Mouse (Mus musculus) midbrain, embryonic 15.5 days (tissue): ENCODE results near the gene St8sia2. TPM values are rescaled to one million over a fixed set of nuclear protein-coding genes. Genes with fewer than 3 reads are reported as not detected.

Experiments used
- ATAC-seq: fragments of 200-750 bp; cut with Nextera tagmentation; replicated peaks from 2 replicates; pipeline ENCODE4 v1.8.0; 2017; ENCODE audit warnings: moderate TSS enrichment
- H3K27ac ChIP-seq: fragments of 300-500 bp; sonication (generic); 2 replicates; pipeline ENCODE4 v1.5.1; 2015; ENCODE audit warnings: mild to moderate bottlenecking, inconsistent platforms
- H3K27me3 ChIP-seq: fragments of 300-500 bp; sonication (generic); replicated peaks from 2 replicates; pipeline ENCODE4 v1.6.1; 2015; ENCODE audit warnings: inconsistent platforms
- H3K36me3 ChIP-seq: fragments of 300-500 bp; sonication (generic); replicated peaks from 2 replicates; pipeline ENCODE4 v1.6.1; 2015; ENCODE audit warnings: inconsistent platforms
- H3K4me1 ChIP-seq: fragments of 300-500 bp; sonication (generic); 2 replicates; pipeline ENCODE4 v1.6.1; 2015; ENCODE audit warnings: inconsistent platforms
- H3K4me2 ChIP-seq: fragments of 300-500 bp; sonication (generic); 2 replicates; pipeline ENCODE4 v1.6.1; 2015; ENCODE audit warnings: inconsistent platforms, mild to moderate bottlenecking, moderate library complexity
- H3K4me3 ChIP-seq: fragments of 300-500 bp; sonication (generic); 2 replicates; pipeline ENCODE4 v1.5.1; 2015; ENCODE audit warnings: mild to moderate bottlenecking, inconsistent platforms
- H3K9ac ChIP-seq: fragments of 300-500 bp; sonication (generic); 2 replicates; pipeline ENCODE4 v1.6.1; 2015; ENCODE audit warnings: mild to moderate bottlenecking, inconsistent platforms
- H3K9me3 ChIP-seq: fragments of 300-500 bp; sonication (generic); 2 replicates; pipeline ENCODE4 v1.6.1; 2016; ENCODE audit warnings: inconsistent platforms
- WGBS: fragments of 180-500 bp; shearing (Covaris S2); methylation state at CpG from one replicate; pipeline ENCODE4 v1.1.7; 2015; ENCODE audit warnings: mixed read lengths; 5-methylcytosine and 5-hydroxymethylcytosine counted together
- polyA plus RNA-seq: library from polyadenylated mRNA; unstranded; fragments of >200 nt; fragmentation: Nextera tagmentation; extraction: Ambion mirVana; gene quantifications from 2 replicates; pipeline ENCODE4 v1.2.1, GENCODE M21; 2015

The St8sia2 gene
- polyA plus RNA-seq: 110 and 116 TPM in 2 replicates

DNA sequence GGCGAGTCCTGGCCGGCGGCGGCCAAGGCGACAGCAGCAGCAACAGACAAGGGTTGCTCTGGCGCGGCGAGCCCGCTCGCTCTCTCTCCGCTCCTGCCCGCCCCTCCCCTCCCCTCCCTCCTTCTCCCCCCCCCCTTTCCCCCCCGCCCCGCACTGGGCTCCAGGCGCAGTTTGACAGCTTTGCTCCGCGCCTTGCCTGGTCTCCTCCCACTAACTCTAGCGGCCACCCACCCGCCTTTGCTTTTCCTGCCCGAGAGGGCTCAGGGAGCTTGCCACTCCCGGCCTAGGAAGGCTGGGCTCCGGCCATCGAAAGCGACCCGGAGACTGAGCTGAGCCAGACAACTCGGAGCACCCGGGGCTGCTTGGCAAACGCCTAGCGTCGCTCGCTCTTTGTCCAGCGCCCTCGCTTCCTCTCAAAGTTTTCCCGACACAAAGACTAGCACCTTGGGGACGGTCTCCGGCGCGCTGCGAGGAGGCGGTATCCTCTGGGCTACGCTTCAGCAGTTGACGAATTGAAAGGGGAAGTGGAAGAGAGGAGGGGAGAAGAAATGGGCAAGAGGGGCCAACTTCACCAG, at the start of gene St8sia2:
TSS of gene St8sia2 (minus strand) at position 90 of the 575 bp plus-strand sequence.
- Histone ChIP-seq H3K27ac (peak within 1 kb of the TSS; percentile 99), H3K27me3 (no peaks in the 10 kb centered on the region), H3K4me1 (peaks cover 40% of the 10 kb centered on the region), H3K4me2 (peak within 1 kb of the TSS; percentile 74), H3K9ac (peak within 1 kb of the TSS; percentile 100), H3K4me3 (peak within 1 kb of the TSS; percentile 99), H3K36me3 (no peaks in the 10 kb centered on the region), H3K9me3 (no peaks in the 10 kb centered on the region)
- WGBS: under 1% methylated on average over 34 of the region's 42 CpGs
- peak; percentile 88 for ATAC-seq

DNA sequence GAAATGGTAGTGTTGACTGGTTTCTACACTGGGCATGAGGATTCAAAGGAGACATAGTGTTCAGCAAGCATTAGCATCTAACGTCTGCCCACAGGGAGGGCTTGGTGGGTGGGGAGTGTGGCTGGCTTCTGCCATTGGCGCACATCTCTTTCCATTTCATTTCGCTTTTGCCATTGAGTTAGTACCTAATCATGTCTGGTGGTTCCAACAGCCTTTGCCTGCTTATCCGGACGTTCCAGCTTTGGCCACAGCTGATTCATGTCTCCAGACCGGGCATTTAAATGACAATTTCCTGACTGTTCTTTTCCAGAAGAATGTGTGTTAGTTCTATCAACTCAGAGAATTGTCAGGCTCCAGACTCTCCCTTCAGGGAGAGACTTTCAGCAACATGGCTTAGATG, 47.6 kb upstream of the St8sia2 start:
- Histone ChIP-seq H3K36me3 (no peaks in the 10 kb centered on the region), H3K4me2 (no peak overlapping the region), H3K4me1 (no peaks in the 10 kb centered on the region), H3K9ac (no peak overlapping the region), H3K27ac (no peak overlapping the region), H3K4me3 (no peak overlapping the region), H3K27me3 (no peaks in the 10 kb centered on the region), H3K9me3 (no peaks in the 10 kb centered on the region)
- WGBS: 96% methylated on average over 6 of the region's 6 CpGs
- no peak for ATAC-seq

DNA sequence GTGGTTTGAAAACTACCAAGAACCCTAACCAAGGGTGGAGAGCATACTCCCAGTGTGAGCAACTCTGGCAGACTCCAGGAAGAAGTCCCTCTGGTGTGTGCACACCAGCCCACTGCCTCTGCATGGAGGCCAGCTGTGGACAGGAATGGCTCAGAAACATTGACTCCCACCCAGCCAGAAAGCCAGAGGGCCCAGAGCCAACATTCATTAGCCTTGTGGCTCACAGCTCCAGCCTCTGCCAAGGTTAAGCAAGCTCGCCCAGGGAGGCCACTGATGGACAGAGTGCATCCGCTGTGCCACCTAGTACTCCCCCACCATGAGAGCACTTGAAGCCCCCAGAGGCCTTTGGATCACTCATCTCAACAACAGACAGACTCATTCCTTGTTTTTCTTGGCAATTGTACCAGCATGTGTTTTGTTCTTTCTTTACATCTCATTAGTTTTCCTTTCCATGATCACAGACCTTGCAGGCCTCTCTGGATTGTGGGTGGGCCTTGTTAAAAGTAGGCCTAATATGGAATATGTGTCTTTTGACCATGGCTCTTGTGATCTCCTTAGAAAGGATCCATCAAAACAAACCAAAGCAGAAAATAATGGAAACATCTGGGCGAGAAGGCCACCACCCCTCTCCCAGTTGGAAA, 46.9 kb upstream of the St8sia2 start:
- Histone ChIP-seq H3K9ac (no peak overlapping the region), H3K4me2 (no peak overlapping the region), H3K27me3 (no peaks in the 10 kb centered on the region), H3K4me3 (no peak overlapping the region), H3K9me3 (no peaks in the 10 kb centered on the region), H3K4me1 (no peaks in the 10 kb centered on the region), H3K36me3 (no peaks in the 10 kb centered on the region), H3K27ac (no peak overlapping the region)
- WGBS: 86% methylated on average over 3 of the region's 3 CpGs
- ATAC-seq: no peak

DNA sequence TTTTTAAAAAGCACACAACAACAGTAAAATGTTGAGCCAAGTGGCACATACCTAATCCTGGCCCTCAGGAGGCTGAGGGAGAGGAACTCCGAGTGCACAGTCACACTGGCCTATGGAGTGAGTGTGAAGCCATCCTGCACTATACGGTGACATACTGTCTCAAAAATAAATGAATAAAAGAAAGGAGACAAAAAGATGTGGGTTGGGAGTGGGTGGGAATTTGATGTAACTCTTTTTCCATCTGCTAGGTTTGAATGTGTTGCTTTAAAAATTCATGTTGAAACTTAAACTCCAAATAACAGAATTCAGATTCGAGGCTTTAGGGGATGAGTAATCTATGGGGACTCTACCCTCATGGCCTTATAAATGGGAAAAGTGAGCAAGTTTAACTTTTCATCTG, 46.2 kb upstream of the St8sia2 start:
- WGBS: 80% methylated on average over 3 of the region's 3 CpGs

DNA sequence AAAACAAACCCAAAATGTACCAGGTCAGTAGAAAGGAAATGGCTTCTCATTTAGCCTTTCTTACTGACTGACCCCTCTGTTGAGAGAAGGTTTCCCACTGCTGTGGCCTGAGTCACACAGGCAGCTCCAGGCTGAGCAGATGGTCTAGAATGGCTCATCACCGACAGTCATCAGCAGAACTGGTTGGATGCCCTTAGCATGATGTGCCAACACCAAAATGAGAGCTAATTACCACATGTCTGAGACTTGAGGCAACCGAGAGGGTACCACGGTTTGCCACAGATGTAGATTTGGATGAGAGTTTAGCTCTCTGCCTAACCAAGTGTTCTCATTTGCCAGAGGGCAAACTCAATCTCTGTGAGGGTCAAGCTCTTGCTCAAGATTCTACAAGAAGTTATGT, 42.3 kb upstream of the St8sia2 start:
- Histone ChIP-seq H3K4me1 (no peaks in the 10 kb centered on the region), H3K4me2 (no peak overlapping the region)
- WGBS: 93% methylated on average over 3 of the region's 3 CpGs

More for the DNA sequence above, 46.2 kb upstream of the St8sia2 start:
- no peak overlapping the region for H3K4me2 ChIP-seq
- no peak overlapping the region for H3K4me3 ChIP-seq
- no peak overlapping the region for H3K27ac ChIP-seq
- no peaks in the 10 kb centered on the region for H3K36me3 ChIP-seq
- H3K9ac ChIP-seq: no peak overlapping the region
- H3K4me1 ChIP-seq: no peaks in the 10 kb centered on the region
- H3K9me3 ChIP-seq: no peaks in the 10 kb centered on the region
- H3K27me3 ChIP-seq: no peaks in the 10 kb centered on the region
- ATAC-seq: no peak

DNA sequence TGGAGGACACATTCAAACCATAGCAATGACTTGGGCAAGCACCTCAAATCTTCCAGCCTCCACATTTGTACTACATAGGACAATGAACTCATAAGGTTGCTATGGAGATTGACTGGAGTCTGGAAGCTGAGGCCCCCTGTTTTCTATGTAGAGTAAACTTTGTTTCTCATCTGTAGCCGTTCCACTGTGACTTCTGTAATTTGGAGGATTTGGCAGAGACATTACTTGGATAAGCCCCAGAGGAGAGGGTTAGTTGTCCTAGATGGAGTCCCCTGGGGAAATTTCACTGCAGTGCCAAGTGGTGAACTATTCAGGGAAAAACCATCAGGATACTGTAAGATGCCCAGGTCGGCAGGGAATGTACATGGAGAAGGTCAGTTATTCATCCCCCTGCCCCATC, 34.1 kb upstream of the St8sia2 start:
- no peak for ATAC-seq
- 57% methylated on average over 2 of the region's 2 CpGs for WGBS

More for the DNA sequence above, 42.3 kb upstream of the St8sia2 start:
- Histone ChIP-seq H3K9me3 (no peaks in the 10 kb centered on the region), H3K9ac (no peak overlapping the region), H3K4me3 (no peak overlapping the region), H3K27me3 (no peaks in the 10 kb centered on the region), H3K36me3 (no peaks in the 10 kb centered on the region), H3K27ac (no peak overlapping the region)
- no peak for ATAC-seq

DNA sequence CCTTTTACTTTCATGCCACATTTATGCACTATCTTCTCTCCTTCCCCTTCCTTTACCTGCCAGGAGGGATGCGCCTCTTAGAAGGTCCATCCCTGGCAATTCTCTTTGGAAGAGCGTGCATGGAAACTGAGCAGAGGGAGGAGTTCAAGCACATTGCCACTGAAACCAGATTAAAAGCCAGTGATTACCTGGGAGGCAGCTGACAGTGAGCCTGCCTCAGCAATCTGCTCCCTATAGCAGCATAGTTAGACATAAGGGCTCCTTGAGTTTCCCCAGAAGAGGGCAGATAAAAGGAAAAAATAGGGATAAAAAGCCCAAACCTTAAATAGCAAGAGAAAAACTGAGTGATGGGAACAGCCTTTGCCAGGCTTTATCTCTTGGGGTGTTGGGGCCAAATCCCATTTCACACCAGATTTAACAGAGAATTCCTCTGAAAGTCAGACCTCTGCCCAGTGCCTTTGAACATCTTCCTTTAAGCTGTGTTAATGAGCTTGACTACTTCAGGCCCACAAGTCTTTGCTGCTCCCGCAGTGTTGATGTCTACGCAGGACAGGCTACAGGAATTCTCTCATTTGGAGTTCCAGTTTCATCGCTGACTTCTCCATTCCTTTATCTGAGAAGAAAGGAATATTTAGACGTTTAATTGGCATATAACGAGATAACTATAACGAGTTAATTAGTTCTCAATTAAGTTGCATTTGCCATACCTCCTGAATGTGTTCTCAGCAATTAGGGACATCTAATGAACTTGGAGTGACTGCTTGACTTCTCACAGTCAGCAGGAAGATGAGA, 31.9 kb upstream of the St8sia2 start:
- Histone ChIP-seq H3K4me3 (no peak overlapping the region), H3K9me3 (no peaks in the 10 kb centered on the region), H3K36me3 (no peaks in the 10 kb centered on the region), H3K4me1 (peaks cover 12% of the 10 kb centered on the region), H3K9ac (no peak overlapping the region), H3K27ac (no peak overlapping the region), H3K27me3 (no peaks in the 10 kb centered on the region), H3K4me2 (no peak overlapping the region)
- 0 out of 2 replicates have a peak, but pooled peaks have one; percentile 39 for ATAC-seq
- 40% methylated on average over 8 of the region's 8 CpGs for WGBS

More for the DNA sequence above, 34.1 kb upstream of the St8sia2 start:
- Histone ChIP-seq H3K36me3 (no peaks in the 10 kb centered on the region), H3K4me2 (no peak overlapping the region), H3K9me3 (no peaks in the 10 kb centered on the region), H3K4me3 (no peak overlapping the region), H3K27me3 (no peaks in the 10 kb centered on the region), H3K9ac (no peak overlapping the region), H3K27ac (no peak overlapping the region), H3K4me1 (peaks cover 12% of the 10 kb centered on the region)

DNA sequence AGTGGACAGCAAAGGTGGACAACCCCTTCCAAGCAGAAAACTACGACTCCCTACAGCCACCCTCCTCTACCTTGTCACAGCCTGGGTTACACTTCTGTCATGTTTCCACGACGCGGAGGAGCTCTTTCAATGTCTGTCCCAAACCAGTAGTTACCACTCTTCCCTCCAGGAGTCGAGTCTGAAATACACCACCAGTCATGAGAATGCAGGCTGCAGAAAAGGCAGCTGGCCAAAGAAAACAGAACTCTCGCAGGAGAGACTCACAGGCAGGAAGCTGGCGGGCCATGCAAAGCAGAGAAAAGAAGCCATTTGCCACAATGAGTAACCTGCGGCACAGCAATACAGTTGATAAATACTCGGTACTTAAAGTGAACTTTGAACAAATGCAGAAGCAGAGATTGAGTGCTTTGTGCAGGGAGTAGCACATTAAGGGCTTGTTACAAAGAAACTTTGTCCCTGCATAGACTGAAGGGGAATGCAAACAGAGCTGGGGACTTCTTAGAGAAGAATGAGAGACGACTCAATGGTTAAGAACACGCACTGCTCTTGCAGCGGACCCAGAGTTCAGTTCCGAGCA, 30.2 kb upstream of the St8sia2 start:
- Histone ChIP-seq H3K27ac (no peak overlapping the region), H3K4me3 (no peak overlapping the region), H3K36me3 (no peaks in the 10 kb centered on the region), H3K4me2 (no peak overlapping the region), H3K4me1 (peaks cover 12% of the 10 kb centered on the region), H3K9ac (no peak overlapping the region), H3K9me3 (no peaks in the 10 kb centered on the region), H3K27me3 (no peaks in the 10 kb centered on the region)
- ATAC-seq: no peak
- 55% methylated on average over 13 of the region's 13 CpGs for WGBS

DNA sequence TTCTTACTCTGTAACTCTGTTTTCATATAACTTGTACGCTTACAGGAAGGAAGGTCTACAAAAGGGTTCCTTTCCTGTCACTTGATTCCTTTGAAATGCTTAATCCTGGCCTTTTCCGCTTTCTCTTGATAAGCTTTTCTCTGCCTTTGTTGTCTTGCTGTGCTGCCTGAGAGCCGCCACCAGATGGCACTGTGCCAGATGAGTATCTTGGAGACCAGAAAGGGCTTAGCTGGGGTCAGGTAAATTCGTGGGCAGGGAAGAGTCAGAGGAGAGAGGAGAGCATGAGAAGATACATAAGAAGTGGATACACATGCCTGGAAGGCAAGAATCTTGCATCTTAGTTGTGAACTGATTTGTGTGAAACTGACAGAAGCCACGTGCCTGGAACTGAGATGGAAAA, 11.5 kb upstream of the St8sia2 start:
- Histone ChIP-seq H3K4me2 (no peak overlapping the region), H3K36me3 (no peaks in the 10 kb centered on the region), H3K4me1 (peaks cover 12% of the 10 kb centered on the region), H3K27ac (0 out of 2 replicates have a peak overlapping the region, but pooled peaks have one; percentile 12), H3K9me3 (no peaks in the 10 kb centered on the region), H3K9ac (no peak overlapping the region), H3K4me3 (no peak overlapping the region), H3K27me3 (no peaks in the 10 kb centered on the region)
- WGBS: 11% methylated on average over 5 of the region's 5 CpGs
- ATAC-seq: 0 out of 2 replicates have a peak, but pooled peaks have one; percentile 50

DNA sequence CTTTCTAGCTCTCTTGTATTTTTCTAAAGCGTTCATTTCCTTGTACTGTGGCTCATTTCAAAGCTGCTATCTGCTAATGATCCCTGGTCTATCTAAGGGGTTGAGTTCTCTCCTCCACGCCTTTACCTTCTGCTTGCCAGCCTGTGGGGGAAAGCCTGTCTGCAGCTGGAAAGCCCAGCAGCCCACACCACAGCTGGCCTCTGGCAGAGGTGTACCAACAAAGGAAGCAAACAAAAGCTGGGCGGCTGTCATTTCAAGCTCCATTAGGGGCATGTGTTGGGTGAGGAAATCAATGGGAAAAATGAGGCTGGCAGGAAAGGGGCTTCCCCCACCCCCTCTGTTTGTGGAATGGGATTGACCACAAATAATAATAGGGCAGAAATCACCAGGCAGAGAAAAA, 10.7 kb upstream of the St8sia2 start:
- H3K27ac ChIP-seq: 0 out of 2 replicates have a peak overlapping the region, but pooled peaks have one; percentile 12
- H3K9ac ChIP-seq: no peak overlapping the region
- WGBS: 55% methylated on average over 3 of the region's 3 CpGs
- ATAC-seq: no peak
- H3K27me3 ChIP-seq: no peaks in the 10 kb centered on the region
- H3K36me3 ChIP-seq: no peaks in the 10 kb centered on the region
- no peak overlapping the region for H3K4me3 ChIP-seq
- H3K4me1 ChIP-seq: peaks cover 12% of the 10 kb centered on the region
- no peaks in the 10 kb centered on the region for H3K9me3 ChIP-seq
- H3K4me2 ChIP-seq: no peak overlapping the region

DNA sequence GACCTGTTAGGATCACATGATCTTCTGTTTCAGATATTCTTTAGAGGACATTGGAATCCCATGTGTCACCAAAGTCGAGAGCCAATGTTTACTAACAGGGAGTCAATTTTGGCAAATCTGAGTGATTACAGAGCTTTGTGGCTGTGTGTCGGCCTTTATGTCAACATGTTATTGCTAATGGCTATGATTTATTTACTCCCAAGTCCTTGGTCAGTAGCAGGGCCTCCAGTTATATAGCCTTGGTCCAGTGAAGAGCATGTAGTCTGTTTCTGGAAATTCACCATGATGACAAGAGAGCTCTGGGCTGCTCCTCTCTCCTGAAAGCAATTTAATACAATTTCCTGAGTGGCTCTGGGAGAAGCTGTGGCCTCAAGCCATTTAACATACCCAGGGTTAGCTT, 9.1 kb upstream of the St8sia2 start:
- Histone ChIP-seq H3K9me3 (no peaks in the 10 kb centered on the region), H3K4me2 (no peak overlapping the region), H3K4me1 (peaks cover 12% of the 10 kb centered on the region), H3K27ac (no peak overlapping the region), H3K36me3 (no peaks in the 10 kb centered on the region), H3K9ac (no peak overlapping the region), H3K4me3 (no peak overlapping the region), H3K27me3 (no peaks in the 10 kb centered on the region)
- no peak for ATAC-seq
- WGBS: 81% methylated on average over 2 of the region's 2 CpGs

DNA sequence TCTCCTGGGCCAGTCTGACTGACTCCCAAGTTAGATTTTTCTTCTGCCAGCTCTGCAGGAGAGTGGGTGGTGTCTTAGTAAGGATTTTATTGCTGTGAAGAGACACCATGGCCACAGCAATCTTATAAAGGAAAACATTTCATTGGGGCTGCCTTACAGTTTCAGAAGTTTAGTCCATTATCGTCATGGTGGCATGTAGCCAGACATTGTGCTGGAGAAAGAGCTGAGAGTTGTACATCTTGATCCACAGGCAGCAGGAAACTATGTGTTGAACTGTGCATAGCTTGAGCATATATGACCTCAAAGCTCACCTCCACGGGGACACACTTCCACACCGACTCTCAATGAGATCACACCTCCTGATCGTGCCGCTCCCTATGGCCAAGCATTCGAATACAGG, 8.3 kb upstream of the St8sia2 start:
- Histone ChIP-seq H3K4me1 (peaks cover 12% of the 10 kb centered on the region), H3K9ac (no peak overlapping the region), H3K27ac (no peak overlapping the region), H3K4me2 (no peak overlapping the region), H3K27me3 (no peaks in the 10 kb centered on the region), H3K4me3 (no peak overlapping the region), H3K9me3 (no peaks in the 10 kb centered on the region), H3K36me3 (no peaks in the 10 kb centered on the region)
- 92% methylated on average over 6 of the region's 6 CpGs for WGBS
- ATAC-seq: no peak
